Mouse (Mus musculus) liver, embryonic 14.5 days (tissue): ENCODE results near the gene Srgap3. TPM values are rescaled to one million over a fixed set of nuclear protein-coding genes. Genes with fewer than 3 reads are reported as not detected.

Source experiments
- ATAC-seq: fragments of 200-750 bp; cut with Nextera tagmentation; 2 replicates; pipeline ENCODE4 v1.8.0; 2017; ENCODE audit warnings: moderate number of reproducible peaks, mild to moderate bottlenecking, moderate library complexity; ENCODE audit not compliant: insufficient read depth
- DNase-seq, 3 experiments: peaks; one replicate each; pipeline ENCODE4 v3.0.0-alpha.2; 2012 to 2013; ENCODE audit warnings: low read depth in 3 of 3, low spot score in 3 of 3
- H3K27ac ChIP-seq: fragments of 300-500 bp; sonication (generic); 2 replicates; pipeline ENCODE4 v1.5.1; 2014; ENCODE audit warnings: moderate library complexity, mild to moderate bottlenecking, control low read depth, inconsistent platforms
- H3K27me3 ChIP-seq: fragments of 300-500 bp; sonication (generic); 2 replicates; pipeline ENCODE4 v1.6.1; 2014; ENCODE audit warnings: mild to moderate bottlenecking, low read length, moderate library complexity; ENCODE audit not compliant: control insufficient read depth, insufficient read depth
- H3K36me3 ChIP-seq: fragments of 300-500 bp; sonication (generic); replicated peaks from 2 replicates; pipeline ENCODE4 v1.6.1; 2014; ENCODE audit warnings: low read depth; ENCODE audit not compliant: control insufficient read depth, insufficient read depth
- H3K4me1 ChIP-seq, 2 experiments: fragments of 200-500 bp in 1 of 2; fragments of 300-500 bp in 1 of 2; sonication (generic) in 1 of 2; replicated peaks; 2 replicates each; pipeline ENCODE4 v1.6.1; 2012 to 2014; ENCODE audit warnings: antibody characterized with exemption in 1 of 2, inconsistent platforms in 1 of 2, low read length in 1 of 2; ENCODE audit not compliant: control insufficient read depth in 2 of 2, insufficient read depth in 2 of 2
- H3K4me2 ChIP-seq: fragments of 300-500 bp; sonication (generic); 2 replicates; pipeline ENCODE4 v1.6.1; 2014; ENCODE audit warnings: low read depth, mild to moderate bottlenecking, control low read depth, moderate library complexity
- H3K4me3 ChIP-seq, 2 experiments: fragments of 200-500 bp in 1 of 2; fragments of 300-500 bp in 1 of 2; sonication (generic) in 1 of 2; 2 replicates each; pipeline ENCODE4 v1.5.1; 2012 to 2014; ENCODE audit warnings: low read depth in 2 of 2, low read length in 2 of 2, mild to moderate bottlenecking in 2 of 2, control low read depth in 1 of 2, inconsistent platforms in 1 of 2, moderate library complexity in 1 of 2; ENCODE audit not compliant: insufficient read depth in 1 of 2
- H3K9ac ChIP-seq: fragments of 300-500 bp; sonication (generic); replicated peaks from 2 replicates; pipeline ENCODE4 v1.6.1; 2014; ENCODE audit warnings: mild to moderate bottlenecking, control low read depth, moderate library complexity
- H3K9me3 ChIP-seq: fragments of 300-500 bp; sonication (generic); 2 replicates; pipeline ENCODE4 v1.6.1; 2016; ENCODE audit warnings: low read length, mixed read lengths; ENCODE audit not compliant: control insufficient read depth
- CTCF ChIP-seq: IDR thresholded peaks from 2 replicates; pipeline ENCODE4 v1.5.1; 2016; ENCODE audit warnings: antibody characterized with exemption, low read depth, control low read depth
- EP300 ChIP-seq: IDR thresholded peaks from 2 replicates; pipeline ENCODE4 v1.6.1; 2016; ENCODE audit warnings: antibody characterized with exemption, low read depth
- WGBS: fragments of 180-500 bp; shearing (Covaris S2); extraction: QIAGEN DNeasy Blood & Tissue Kit; methylation state at CpG from one replicate; pipeline ENCODE4 v1.1.7; 2014; ENCODE audit not compliant: insufficient replicate concordance; 5-methylcytosine and 5-hydroxymethylcytosine counted together
- polyA plus RNA-seq, 2 experiments: library from polyadenylated mRNA; depleted of rRNA in 1 of 2; stranded (reverse) in 1 of 2; unstranded in 1 of 2; fragments of >200 nt; fragmentation: Nextera tagmentation in 1 of 2; extraction: Ambion mirVana in 1 of 2; gene quantifications; 2 replicates each; pipeline versions ENCODE4 v1.2.1 to v1.2.3; 2012 to 2014

Srgap3 gene
- polyA plus RNA-seq, 2 experiments, result 0.20 to 0.27 TPM

DNA sequence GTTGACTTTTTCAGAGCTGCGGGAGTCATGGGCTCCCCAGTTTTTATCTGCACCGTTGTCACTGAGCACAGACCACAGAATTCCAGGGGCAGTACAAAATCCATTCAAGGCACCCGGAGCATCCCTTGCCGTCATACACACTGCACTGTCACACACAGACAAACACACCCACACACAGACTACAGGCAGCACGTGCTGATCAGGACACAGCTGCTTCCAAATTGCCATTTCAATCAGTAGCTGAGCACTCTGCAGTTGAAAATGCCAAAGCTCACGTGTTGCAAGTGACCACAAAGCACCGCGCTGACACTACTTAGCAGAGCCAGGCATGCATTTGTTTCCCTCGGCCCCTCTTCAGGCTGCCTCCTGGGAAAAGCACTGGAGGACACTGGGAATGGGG is 7.8 kb downstream of the Srgap3 start:
- no peaks in the 10 kb centered on the region for H3K9me3 ChIP-seq
- H3K4me2 ChIP-seq, result no peak overlapping the region
- no peak for DNase-seq
- no peak for TF ChIP-seq EP300
- TF ChIP-seq CTCF, result no peak
- no peaks in the 10 kb centered on the region for H3K27me3 ChIP-seq
- no peaks in the 10 kb centered on the region for H3K36me3 ChIP-seq
- H3K9ac ChIP-seq, result no peak overlapping the region
- no peak overlapping the region for H3K27ac ChIP-seq
- ATAC-seq, result no peak
- H3K4me1 ChIP-seq, result no peaks in the 10 kb centered on the region
- 69% methylated on average over 9 of the region's 9 CpGs for WGBS
- no peak overlapping the region for H3K4me3 ChIP-seq

DNA sequence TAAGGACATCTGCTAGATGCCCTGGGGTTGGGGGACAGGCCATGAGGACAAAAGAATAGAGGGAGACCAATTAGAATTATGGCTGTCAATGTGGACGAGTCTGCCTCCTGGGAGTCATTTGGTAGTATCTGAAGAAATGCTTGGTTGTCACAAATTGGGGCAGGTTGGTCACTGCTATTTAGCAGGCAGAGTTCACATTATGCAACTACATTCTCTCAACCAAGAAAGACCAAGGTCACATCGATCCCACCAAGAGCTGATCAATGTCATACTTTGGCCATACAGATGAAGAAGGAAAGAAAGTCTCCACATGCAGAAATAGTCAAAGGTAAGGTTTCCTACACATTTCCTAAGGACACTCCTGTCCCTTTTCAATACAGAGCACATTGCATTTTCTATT is 9.3 kb downstream of the Srgap3 start:
- DNase-seq (no peak), ATAC-seq (no peak)
- Histone ChIP-seq H3K36me3 (no peaks in the 10 kb centered on the region), H3K4me2 (no peak overlapping the region), H3K9ac (no peak overlapping the region), H3K9me3 (no peaks in the 10 kb centered on the region), H3K4me3 (no peak overlapping the region), H3K4me1 (no peaks in the 10 kb centered on the region), H3K27me3 (no peaks in the 10 kb centered on the region), H3K27ac (no peak overlapping the region)
- TF ChIP-seq CTCF (no peak), EP300 (no peak)
- WGBS, result 53% methylated on average over 2 of the region's 2 CpGs

DNA sequence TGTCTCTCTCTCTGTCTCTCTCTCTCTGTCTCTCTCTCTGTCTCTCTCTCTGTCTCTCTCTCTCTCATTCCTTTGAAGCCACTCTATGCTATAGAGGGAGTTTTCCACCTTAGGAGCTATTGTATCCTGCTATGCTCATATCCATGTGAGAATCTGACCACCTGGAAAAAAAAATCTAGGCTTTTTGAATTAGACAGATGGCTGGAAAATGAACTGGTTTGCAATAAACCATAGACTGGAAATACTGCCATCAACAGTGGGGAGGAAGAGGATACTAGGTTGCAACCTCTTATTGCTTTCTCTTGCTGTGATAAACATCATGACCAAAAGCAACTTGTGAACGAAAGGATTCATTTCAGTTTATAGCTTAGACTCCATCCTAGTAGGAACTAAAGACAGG is 12.6 kb downstream of the Srgap3 start:
- TF ChIP-seq CTCF (no peak), EP300 (no peak)
- H3K9ac ChIP-seq, result no peak overlapping the region
- no peaks in the 10 kb centered on the region for H3K27me3 ChIP-seq
- no peak for DNase-seq
- no peaks in the 10 kb centered on the region for H3K9me3 ChIP-seq
- H3K4me2 ChIP-seq, result no peak overlapping the region
- H3K4me1 ChIP-seq, result peaks cover 0 to 5% of the 10 kb centered on the region in 2 experiments; a peak in 2 of 4 replicates
- no peak for ATAC-seq
- no peak overlapping the region for H3K27ac ChIP-seq
- H3K4me3 ChIP-seq, result no peak overlapping the region
- WGBS, result 43% methylated on average over 1 of the region's 1 CpGs
- H3K36me3 ChIP-seq, result no peaks in the 10 kb centered on the region

GRCm38 (mm10) chr6:112932611-112933010 is 14.5 kb downstream of the Srgap3 start:
- H3K4me2 ChIP-seq, result no peak overlapping the region
- H3K27me3 ChIP-seq, result no peaks in the 10 kb centered on the region
- no peak overlapping the region for H3K4me3 ChIP-seq
- H3K9ac ChIP-seq, result no peak overlapping the region
- WGBS, result 55% methylated on average over 8 of the region's 8 CpGs
- no peaks in the 10 kb centered on the region for H3K9me3 ChIP-seq
- H3K4me1 ChIP-seq, result peaks cover 0 to 7% of the 10 kb centered on the region in 2 experiments; a peak in 3 of 4 replicates
- H3K36me3 ChIP-seq, result no peaks in the 10 kb centered on the region
- ATAC-seq (no peak), DNase-seq (no peak)
- no peak for TF ChIP-seq EP300
- no peak for TF ChIP-seq CTCF
- H3K27ac ChIP-seq, result no peak overlapping the region

DNA sequence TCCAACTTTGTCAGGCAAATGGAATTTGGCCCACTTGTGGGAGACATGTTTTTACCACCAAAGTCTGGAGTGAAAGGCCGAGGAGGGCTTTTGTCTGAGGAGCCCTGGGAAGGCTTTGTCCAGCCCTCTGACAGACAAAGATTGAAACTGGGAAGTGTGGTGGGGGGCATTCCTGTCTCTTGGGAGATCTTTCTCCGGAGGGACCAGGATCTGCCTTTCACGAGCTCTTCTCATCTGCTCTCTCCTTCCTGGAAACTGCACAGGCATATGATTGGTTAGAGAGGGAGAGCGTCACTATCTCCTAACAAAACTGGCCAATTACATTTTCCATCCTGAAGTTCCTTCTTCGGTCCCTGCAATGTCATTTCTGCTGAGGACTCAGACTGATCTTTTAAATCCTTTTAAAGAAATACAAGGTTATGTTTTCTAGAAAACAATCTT is 17.0 kb downstream of the Srgap3 start:
- DNase-seq, result no peak
- peak; percentile 50; the same call in 1 of the 2 replicates for ATAC-seq
- no peak overlapping the region for H3K4me2 ChIP-seq
- no peaks in the 10 kb centered on the region for H3K36me3 ChIP-seq
- no peak overlapping the region for H3K4me3 ChIP-seq
- H3K4me1 ChIP-seq, result peaks cover 0 to 7% of the 10 kb centered on the region in 2 experiments; a peak in 3 of 4 replicates
- TF ChIP-seq EP300 (no peak), CTCF (no peak)
- H3K9ac ChIP-seq, result no peak overlapping the region
- no peak overlapping the region for H3K27ac ChIP-seq
- 50% methylated on average over 5 of the region's 5 CpGs for WGBS
- no peaks in the 10 kb centered on the region for H3K27me3 ChIP-seq
- H3K9me3 ChIP-seq, result no peaks in the 10 kb centered on the region
